Mouse (Mus musculus) lung, embryonic 14.5 days (tissue): ENCODE measurements around the gene Syt8. TPM values are rescaled to one million over a fixed set of nuclear protein-coding genes. Genes with fewer than 3 reads are reported as not detected.

Experiments
- ATAC-seq: fragments of 200-750 bp; cut with Nextera tagmentation; 2 replicates; pipeline ENCODE4 v1.8.0; 2017; ENCODE audit warnings: mild to moderate bottlenecking, moderate TSS enrichment, moderate library complexity; ENCODE audit not compliant: insufficient read depth
- DNase-seq: peaks from one replicate; pipeline ENCODE4 v3.0.0-alpha.2; 2015
- H3K27ac ChIP-seq: fragments of 300-500 bp; sonication (generic); 2 replicates; pipeline ENCODE4 v1.5.1; 2014; ENCODE audit warnings: low read depth, mild to moderate bottlenecking, moderate library complexity
- H3K27me3 ChIP-seq: fragments of 300-500 bp; sonication (generic); 2 replicates; pipeline ENCODE4 v1.6.1; 2014; ENCODE audit warnings: low read length, control low read depth; ENCODE audit not compliant: insufficient read depth
- H3K36me3 ChIP-seq: fragments of 300-500 bp; sonication (generic); 2 replicates; pipeline ENCODE4 v1.6.1; 2014; ENCODE audit warnings: control low read depth; ENCODE audit not compliant: insufficient read depth
- H3K4me1 ChIP-seq: fragments of 300-500 bp; sonication (generic); 2 replicates; pipeline ENCODE4 v1.6.1; 2014; ENCODE audit warnings: antibody characterized with exemption, control low read depth; ENCODE audit not compliant: insufficient read depth
- H3K4me2 ChIP-seq: fragments of 300-500 bp; sonication (generic); 2 replicates; pipeline ENCODE4 v1.6.1; 2014; ENCODE audit warnings: mild to moderate bottlenecking
- H3K4me3 ChIP-seq: fragments of 300-500 bp; sonication (generic); 2 replicates; pipeline ENCODE4 v1.5.1; 2014; ENCODE audit warnings: low read depth, low read length
- H3K9ac ChIP-seq: fragments of 300-500 bp; sonication (generic); 2 replicates; pipeline ENCODE4 v1.6.1; 2014
- H3K9me3 ChIP-seq: fragments of 300-500 bp; sonication (generic); 2 replicates; pipeline ENCODE4 v1.6.1; 2016; ENCODE audit warnings: low read depth, low read length, control low read depth
- CTCF ChIP-seq: IDR thresholded peaks from 2 replicates; pipeline ENCODE4 v1.5.1; 2016; ENCODE audit warnings: antibody characterized with exemption, low read depth
- WGBS: fragments of 180-500 bp; shearing (Covaris S2); extraction: QIAGEN DNeasy Blood & Tissue Kit; methylation state at CpG from one replicate; pipeline ENCODE4 v1.1.7; 2014; 5-methylcytosine and 5-hydroxymethylcytosine counted together
- polyA plus RNA-seq: library from polyadenylated mRNA; unstranded; fragments of >200 nt; fragmentation: Nextera tagmentation; extraction: Ambion mirVana; gene quantifications from 2 replicates; pipeline ENCODE4 v1.2.1, GENCODE M21; 2014

The Syt8 gene
- polyA plus RNA-seq, 1 experiment from 2014 or later = not detected

DNA sequence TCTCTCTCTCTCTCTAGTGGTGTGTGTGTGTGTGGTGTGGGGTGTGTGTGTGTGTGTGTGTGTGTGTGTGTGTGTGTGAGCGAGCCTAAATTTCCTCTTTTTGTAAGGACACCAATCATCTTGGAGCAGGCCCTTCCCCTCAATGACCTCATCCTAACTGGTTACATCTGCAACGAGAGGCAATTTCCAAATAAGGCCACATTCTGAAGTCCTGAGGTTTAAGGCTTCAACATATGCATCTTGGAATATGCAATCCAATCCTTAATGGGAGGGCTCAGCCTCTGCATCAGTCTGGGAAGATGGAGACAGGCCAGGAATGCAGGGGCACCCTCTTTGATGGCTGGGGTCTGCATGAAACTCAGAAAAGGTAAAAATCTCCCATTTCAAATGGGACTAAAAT is 23.4 kb downstream of the Syt8 start:
- Histone ChIP-seq H3K4me1 (peaks cover 35% of the 10 kb centered on the region), H3K9ac (no peak overlapping the region), H3K36me3 (no peaks in the 10 kb centered on the region), H3K9me3 (no peaks in the 10 kb centered on the region), H3K4me2 (no peak overlapping the region), H3K27me3 (no peaks in the 10 kb centered on the region), H3K4me3 (no peak overlapping the region), H3K27ac (peak overlapping the region; percentile 98)
- ATAC-seq (peak; percentile 79), DNase-seq (peak; percentile 88)
- WGBS = 6% methylated on average over 2 of the region's 2 CpGs
- no peak for TF ChIP-seq CTCF

DNA sequence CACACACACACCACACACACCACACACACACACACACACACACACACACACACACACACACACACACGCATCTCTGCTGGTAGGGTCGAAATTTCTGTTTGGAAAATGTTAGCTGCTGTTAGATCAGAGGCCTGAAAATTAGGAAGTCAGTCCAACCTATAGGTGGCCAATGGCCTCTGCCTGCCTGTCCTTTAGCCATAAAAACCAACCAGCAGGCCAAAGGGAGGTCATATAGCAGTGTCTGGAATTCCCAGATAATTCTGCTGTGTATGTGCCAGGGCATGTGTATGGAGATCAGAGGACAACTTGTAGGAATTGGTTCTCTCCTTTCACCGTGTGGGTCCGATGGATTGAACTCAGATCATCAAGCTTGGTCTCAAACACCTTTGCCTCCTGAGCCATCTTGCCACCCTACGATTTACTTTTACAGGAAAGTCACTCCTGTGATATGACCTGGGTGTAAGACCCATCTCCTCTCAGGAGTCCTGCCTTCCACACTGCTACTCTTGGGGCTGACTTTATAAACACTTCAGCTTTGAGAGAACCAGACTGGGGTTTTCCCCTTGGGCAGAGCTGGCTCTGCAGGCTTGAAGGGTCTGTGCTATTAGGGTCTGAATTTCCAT is 24.1 kb downstream of the Syt8 start:
- 59% methylated on average over 5 of the region's 5 CpGs for WGBS
- no peak overlapping the region for H3K4me2 ChIP-seq
- no peak overlapping the region for H3K9ac ChIP-seq
- H3K4me3 ChIP-seq = no peak overlapping the region
- no peaks in the 10 kb centered on the region for H3K9me3 ChIP-seq
- peak overlapping the region; percentile 98 for H3K27ac ChIP-seq
- no peaks in the 10 kb centered on the region for H3K36me3 ChIP-seq
- TF ChIP-seq CTCF = 0 out of 2 replicates have a peak, but pooled peaks have one; percentile 2
- ATAC-seq (no peak), DNase-seq (no peak)
- H3K27me3 ChIP-seq = no peaks in the 10 kb centered on the region
- H3K4me1 ChIP-seq = peaks cover 35% of the 10 kb centered on the region

DNA sequence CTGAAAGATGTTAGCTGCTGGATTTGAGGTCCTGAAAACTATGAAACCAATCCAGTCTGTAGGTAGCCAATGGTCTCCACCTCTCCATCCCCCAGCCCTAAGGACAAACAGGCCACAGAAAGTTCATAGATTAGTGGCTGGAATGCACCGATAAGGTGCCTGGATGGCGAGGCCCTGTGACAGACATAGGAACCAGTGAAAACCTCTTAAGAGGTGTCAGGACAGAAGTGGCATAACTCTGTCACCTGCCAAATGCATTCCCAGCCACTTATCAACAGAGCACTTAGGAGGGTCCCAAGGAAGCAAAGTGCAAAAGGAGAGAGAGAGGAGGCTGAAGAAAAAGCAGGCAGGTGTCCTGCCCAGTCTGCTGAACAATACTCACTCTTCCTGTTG is 24.6 kb downstream of the Syt8 start:
- 43% methylated on average over 2 of the region's 2 CpGs for WGBS

DNA sequence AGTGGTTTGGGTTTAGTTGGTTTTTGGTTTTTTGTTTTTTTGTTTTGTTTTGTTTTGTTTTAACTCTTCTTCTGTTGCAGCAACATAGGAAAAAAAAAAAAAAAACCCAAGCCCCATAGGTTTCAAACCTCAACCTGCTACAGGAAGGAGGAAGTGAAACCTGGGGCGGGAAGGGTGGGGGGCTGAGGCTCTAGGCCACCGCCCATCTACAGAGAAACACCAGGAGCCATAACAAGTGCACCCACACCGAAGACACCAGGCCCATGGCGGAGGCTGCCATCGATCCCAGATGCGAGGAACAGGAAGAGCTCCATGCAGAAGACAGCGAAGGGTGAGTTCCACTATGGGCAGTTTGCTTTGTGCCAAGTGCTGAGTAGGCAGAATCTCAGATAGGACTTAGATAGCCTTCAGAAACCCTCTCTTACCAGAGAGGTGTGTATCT is 26.0 kb downstream of the Syt8 start, which contains the start of gene Lsp1:
TSS of gene Lsp1 (plus strand) at position 174 of the 442 bp plus-strand sequence.
- ATAC-seq = no peak
- 89% methylated on average over 7 of the region's 7 CpGs for WGBS
- no peak within 1 kb of the TSS for H3K9ac ChIP-seq

More for the DNA sequence above, 24.6 kb downstream of the Syt8 start:
- H3K4me1 ChIP-seq = peaks cover 35% of the 10 kb centered on the region
- no peak overlapping the region for H3K4me3 ChIP-seq
- TF ChIP-seq CTCF = no peak
- no peaks in the 10 kb centered on the region for H3K9me3 ChIP-seq
- no peaks in the 10 kb centered on the region for H3K27me3 ChIP-seq
- H3K9ac ChIP-seq = no peak overlapping the region
- DNase-seq (no peak), ATAC-seq (no peak)
- H3K27ac ChIP-seq = peak overlapping the region; percentile 98
- H3K36me3 ChIP-seq = no peaks in the 10 kb centered on the region
- H3K4me2 ChIP-seq = no peak overlapping the region

DNA sequence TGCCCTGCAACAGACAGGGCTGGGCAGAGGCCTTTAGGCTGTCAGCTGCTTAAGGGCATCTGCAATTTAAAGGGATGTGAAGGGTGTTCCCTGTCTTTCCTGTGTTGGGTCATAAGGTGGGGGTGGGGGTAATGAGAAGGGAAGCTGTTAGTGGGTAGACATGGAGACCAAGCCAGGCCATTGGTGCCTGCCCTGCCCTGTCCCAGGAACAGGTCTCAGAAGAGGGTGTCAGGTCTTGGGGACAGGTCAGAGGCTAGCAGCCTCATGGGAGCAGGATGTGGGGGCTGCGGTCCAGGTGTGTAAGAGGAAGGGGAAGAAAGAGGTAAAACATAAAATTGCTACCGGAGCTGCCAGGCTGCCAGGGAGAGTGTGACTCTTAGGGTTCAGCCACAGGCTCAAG is 26.8 kb downstream of the Syt8 start:
- no peaks in the 10 kb centered on the region for H3K27me3 ChIP-seq
- WGBS = 87% methylated on average over 2 of the region's 2 CpGs
- no peak for TF ChIP-seq CTCF
- H3K9ac ChIP-seq = no peak overlapping the region
- no peak overlapping the region for H3K4me3 ChIP-seq
- no peaks in the 10 kb centered on the region for H3K9me3 ChIP-seq
- peaks cover 20% of the 10 kb centered on the region for H3K4me1 ChIP-seq
- no peaks in the 10 kb centered on the region for H3K36me3 ChIP-seq
- ATAC-seq (no peak), DNase-seq (no peak)
- no peak overlapping the region for H3K4me2 ChIP-seq
- H3K27ac ChIP-seq = no peak overlapping the region

More for the DNA sequence above, 26.0 kb downstream of the Syt8 start, which contains the start of gene Lsp1:
- no peaks in the 10 kb centered on the region for H3K36me3 ChIP-seq
- no peak for DNase-seq
- H3K4me2 ChIP-seq = no peak within 1 kb of the TSS
- TF ChIP-seq CTCF = no peak
- no peak within 1 kb of the TSS for H3K4me3 ChIP-seq
- H3K27ac ChIP-seq = peak within 1 kb of the TSS; percentile 98; the same call in 1 of the 2 replicates
- H3K9me3 ChIP-seq = no peaks in the 10 kb centered on the region
- H3K4me1 ChIP-seq = peaks cover 27% of the 10 kb centered on the region
- H3K27me3 ChIP-seq = no peaks in the 10 kb centered on the region

DNA sequence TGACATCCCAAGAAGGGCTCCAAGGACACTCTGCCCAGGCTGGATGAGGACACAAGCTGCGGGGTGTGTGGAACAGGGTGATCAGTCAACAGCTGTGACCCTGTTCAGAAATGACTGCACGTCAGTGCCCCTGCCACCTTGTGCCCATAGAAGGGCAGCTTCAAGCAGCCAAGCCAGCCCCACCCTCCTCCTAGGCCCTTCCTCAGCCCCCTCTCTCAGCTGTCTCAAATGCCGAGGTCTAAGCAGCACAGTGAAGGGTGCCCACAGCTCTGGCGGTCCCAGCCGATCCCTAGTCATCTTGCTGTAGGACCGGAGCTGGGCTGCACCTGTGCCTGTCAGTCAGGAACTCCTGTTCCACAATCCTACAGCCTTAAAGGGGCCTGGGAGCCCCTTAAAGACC is 27.5 kb downstream of the Syt8 start:
- no peak overlapping the region for H3K4me2 ChIP-seq
- 73% methylated on average over 6 of the region's 6 CpGs for WGBS
- H3K27ac ChIP-seq = 0 out of 2 replicates have a peak overlapping the region, but pooled peaks have one; percentile 4
- H3K36me3 ChIP-seq = no peaks in the 10 kb centered on the region
- TF ChIP-seq CTCF = no peak
- H3K4me1 ChIP-seq = peaks cover 13% of the 10 kb centered on the region
- H3K9me3 ChIP-seq = no peaks in the 10 kb centered on the region
- no peak for DNase-seq
- H3K9ac ChIP-seq = no peak overlapping the region
- no peak for ATAC-seq
- no peak overlapping the region for H3K4me3 ChIP-seq
- no peaks in the 10 kb centered on the region for H3K27me3 ChIP-seq

DNA sequence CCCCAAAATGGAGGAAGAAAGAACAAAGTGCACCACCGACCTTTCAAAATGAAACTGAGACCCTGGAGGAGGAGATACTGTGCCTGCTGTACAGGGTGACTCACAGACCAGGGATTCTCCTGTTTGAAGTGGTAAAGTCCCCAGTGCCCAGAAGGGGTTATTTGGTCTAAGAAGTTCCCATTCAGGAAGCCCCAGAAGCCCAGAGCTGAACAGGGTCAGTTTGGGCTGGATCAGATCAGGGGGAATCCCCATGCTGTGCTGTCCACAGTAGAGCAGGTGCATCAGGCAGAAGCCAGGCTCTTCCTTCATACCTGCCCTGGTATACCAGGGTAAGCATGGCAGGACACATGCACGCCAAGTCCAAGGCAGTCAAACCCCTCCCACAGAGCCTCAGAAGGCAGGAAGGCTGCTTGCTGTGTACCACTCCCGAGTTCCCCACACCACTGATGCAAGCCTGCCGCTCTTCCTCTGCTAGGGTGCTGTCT is 28.0 kb downstream of the Syt8 start:
- ATAC-seq = no peak
- no peak overlapping the region for H3K4me3 ChIP-seq
- H3K27ac ChIP-seq = no peak overlapping the region
- no peak for DNase-seq
- H3K9ac ChIP-seq = no peak overlapping the region
- H3K36me3 ChIP-seq = no peaks in the 10 kb centered on the region
- H3K4me2 ChIP-seq = no peak overlapping the region
- TF ChIP-seq CTCF = no peak
- H3K27me3 ChIP-seq = no peaks in the 10 kb centered on the region
- 71% methylated on average over 4 of the region's 4 CpGs for WGBS
- peaks cover 8% of the 10 kb centered on the region for H3K4me1 ChIP-seq
- no peaks in the 10 kb centered on the region for H3K9me3 ChIP-seq
